Mouse (Mus musculus) frontal cortex, postnatal 14 days (tissue): ENCODE results near the gene Myh9.

Experiments used
- DNase-seq, 2 experiments: peaks; one replicate each; pipeline ENCODE4 v3.0.0; 2022; ENCODE audit warnings: low spot score in 2 of 2

Gene Myh9

GRCm38 (mm10) chr15:77843046-77843445 lies 1.1 kb upstream of the Myh9 start:
- no peak for DNase-seq

- DNase-seq = peak; percentile 51 to 61
These were observed 471 bp downstream of the Myh9 start for GRCm38 (mm10) chr15:77841361-77842046.

- DNase-seq = no peak
These were observed 1.3 kb downstream of the Myh9 start for GRCm38 (mm10) chr15:77840450-77841360.

GRCm38 (mm10) chr15:77839529-77840286 lies 2.3 kb downstream of the Myh9 start:
- DNase-seq = no peak

- DNase-seq = no peak
These were observed 3.2 kb downstream of the Myh9 start for GRCm38 (mm10) chr15:77838530-77839387.

GRCm38 (mm10) chr15:77837444-77838117 lies 4.4 kb downstream of the Myh9 start:
- no peak for DNase-seq

- DNase-seq = no peak
These were observed 5.1 kb downstream of the Myh9 start for GRCm38 (mm10) chr15:77836692-77837443.

GRCm38 (mm10) chr15:77835930-77836653 lies 5.9 kb downstream of the Myh9 start:
- no peak for DNase-seq

GRCm38 (mm10) chr15:77834336-77835268 lies 7.4 kb downstream of the Myh9 start:
- no peak for DNase-seq

- DNase-seq = no peak
These were observed 8.2 kb downstream of the Myh9 start for GRCm38 (mm10) chr15:77833731-77834130.

- DNase-seq = no peak
These were observed 8.9 kb downstream of the Myh9 start for GRCm38 (mm10) chr15:77833083-77833482.

- DNase-seq = no peak
These were observed 9.5 kb downstream of the Myh9 start for GRCm38 (mm10) chr15:77832458-77832904.

- no peak for DNase-seq
These were observed 10.1 kb downstream of the Myh9 start for GRCm38 (mm10) chr15:77831754-77832457.

GRCm38 (mm10) chr15:77831138-77831579 lies 10.8 kb downstream of the Myh9 start:
- no peak for DNase-seq

GRCm38 (mm10) chr15:77830481-77831137 lies 11.4 kb downstream of the Myh9 start:
- no peak for DNase-seq

- no peak for DNase-seq
These were observed 12.4 kb downstream of the Myh9 start for GRCm38 (mm10) chr15:77829542-77829941.

- DNase-seq = no peak
These were observed 13.1 kb downstream of the Myh9 start for GRCm38 (mm10) chr15:77828910-77829309.
